Mouse (Mus musculus) embryonic facial prominence, embryonic 11.5 days (tissue): Measurements from ENCODE around the gene Unc79. TPM values are rescaled to one million over a fixed set of nuclear protein-coding genes. Genes with fewer than 3 reads are reported as not detected.

Experiments used
- ATAC-seq: fragments of 200-750 bp; cut with Nextera tagmentation; replicated peaks from 2 replicates; pipeline ENCODE4 v1.8.0; 2017; ENCODE audit warnings: low read depth; ENCODE audit not compliant: insufficient number of reproducible peaks, low FRiP score, low TSS enrichment
- DNase-seq: peaks from one replicate; pipeline ENCODE4 v3.0.0-alpha.2; 2015; ENCODE audit warnings: low spot score
- H3K27ac ChIP-seq: fragments of 300-500 bp; sonication (generic); replicated peaks from 2 replicates; pipeline ENCODE4 v1.5.1; 2014; ENCODE audit warnings: mild to moderate bottlenecking, low read depth, low read length, control low read depth
- H3K27me3 ChIP-seq: fragments of 300-500 bp; sonication (generic); 2 replicates; pipeline ENCODE4 v1.6.1; 2014; ENCODE audit warnings: mild to moderate bottlenecking, low read length, moderate library complexity, mixed read lengths; ENCODE audit not compliant: control insufficient read depth, insufficient read depth
- H3K36me3 ChIP-seq: fragments of 300-500 bp; sonication (generic); replicated peaks from 2 replicates; pipeline ENCODE4 v1.6.1; 2014; ENCODE audit warnings: low read depth, mild to moderate bottlenecking, low read length, moderate library complexity, mixed read lengths; ENCODE audit not compliant: control insufficient read depth, insufficient read depth
- H3K4me1 ChIP-seq: fragments of 300-500 bp; sonication (generic); 2 replicates; pipeline ENCODE4 v1.6.1; 2014; ENCODE audit warnings: low read length, mixed read lengths; ENCODE audit not compliant: control insufficient read depth, insufficient read depth
- H3K4me2 ChIP-seq: fragments of 300-500 bp; sonication (generic); 2 replicates; pipeline ENCODE4 v1.6.1; 2014; ENCODE audit warnings: low read depth, mild to moderate bottlenecking, control low read depth, low read length, moderate library complexity
- H3K4me3 ChIP-seq: fragments of 300-500 bp; sonication (generic); 2 replicates; pipeline ENCODE4 v1.5.1; 2014; ENCODE audit warnings: low read depth, low read length, control low read depth
- H3K9ac ChIP-seq: fragments of 300-500 bp; sonication (generic); replicated peaks from 2 replicates; pipeline ENCODE4 v1.6.1; 2014; ENCODE audit warnings: mild to moderate bottlenecking, control low read depth, low read length
- H3K9me3 ChIP-seq: fragments of 300-500 bp; sonication (generic); replicated peaks from 2 replicates; pipeline ENCODE4 v1.6.1; 2016; ENCODE audit warnings: mild to moderate bottlenecking, low read length, inconsistent platforms, mixed read lengths; ENCODE audit not compliant: control insufficient read depth
- WGBS: fragments of 180-500 bp; shearing (Covaris S2); extraction: QIAGEN DNeasy Blood & Tissue Kit; methylation state at CpG from one replicate; pipeline ENCODE4 v1.1.7; 2014; 5-methylcytosine and 5-hydroxymethylcytosine counted together
- polyA plus RNA-seq: library from polyadenylated mRNA; unstranded; fragments of >200 nt; fragmentation: Nextera tagmentation; extraction: Ambion mirVana; gene quantifications from 2 replicates; pipeline ENCODE4 v1.2.1, GENCODE M21; 2014

Unc79 gene
- polyA plus RNA-seq, 1 experiment from 2014 or later: 0.46 TPM

- Histone ChIP-seq H3K4me2 (no peak overlapping the region), H3K4me1 (no peaks in the 10 kb centered on the region), H3K9me3 (no peaks in the 10 kb centered on the region), H3K4me3 (no peak overlapping the region), H3K36me3 (no peaks in the 10 kb centered on the region), H3K9ac (no peak overlapping the region), H3K27ac (no peak overlapping the region), H3K27me3 (no peaks in the 10 kb centered on the region)
- DNase-seq: no peak
- no peak for ATAC-seq
- WGBS: 89% methylated on average over 4 of the region's 4 CpGs
Measured at GRCm38 (mm10) chr12:103073953-103074352, 125.3 kb downstream of the Unc79 start.

GRCm38 (mm10) chr12:103078751-103079150 is 130.1 kb downstream of the Unc79 start:
- DNase-seq (no peak), ATAC-seq (no peak)
- H3K4me1 ChIP-seq: no peaks in the 10 kb centered on the region
- no peaks in the 10 kb centered on the region for H3K36me3 ChIP-seq
- no peaks in the 10 kb centered on the region for H3K27me3 ChIP-seq
- H3K9ac ChIP-seq: no peak overlapping the region
- no peak overlapping the region for H3K4me2 ChIP-seq
- H3K9me3 ChIP-seq: no peaks in the 10 kb centered on the region
- H3K4me3 ChIP-seq: no peak overlapping the region
- no peak overlapping the region for H3K27ac ChIP-seq
- 67% methylated on average over 7 of the region's 7 CpGs for WGBS

GRCm38 (mm10) chr12:103080055-103080454 is 131.4 kb downstream of the Unc79 start:
- no peaks in the 10 kb centered on the region for H3K4me1 ChIP-seq
- no peak overlapping the region for H3K9ac ChIP-seq
- H3K4me2 ChIP-seq: no peak overlapping the region
- ATAC-seq (no peak), DNase-seq (no peak)
- H3K27me3 ChIP-seq: no peaks in the 10 kb centered on the region
- no peak overlapping the region for H3K27ac ChIP-seq
- 68% methylated on average over 3 of the region's 3 CpGs for WGBS
- H3K9me3 ChIP-seq: no peaks in the 10 kb centered on the region
- H3K4me3 ChIP-seq: no peak overlapping the region
- H3K36me3 ChIP-seq: no peaks in the 10 kb centered on the region

- no peak for ATAC-seq
- no peaks in the 10 kb centered on the region for H3K27me3 ChIP-seq
Measured at GRCm38 (mm10) chr12:103091831-103092230, 143.2 kb downstream of the Unc79 start.

GRCm38 (mm10) chr12:103095160-103095559 is 146.5 kb downstream of the Unc79 start:
- Histone ChIP-seq H3K36me3 (no peaks in the 10 kb centered on the region), H3K9ac (no peak overlapping the region), H3K4me1 (no peaks in the 10 kb centered on the region), H3K4me2 (no peak overlapping the region), H3K27me3 (no peaks in the 10 kb centered on the region), H3K4me3 (no peak overlapping the region), H3K9me3 (no peaks in the 10 kb centered on the region), H3K27ac (no peak overlapping the region)
- no peak for DNase-seq
- ATAC-seq: no peak
- WGBS: 89% methylated on average over 5 of the region's 5 CpGs

More at GRCm38 (mm10) chr12:103091831-103092230, 143.2 kb downstream of the Unc79 start:
- WGBS: 77% methylated on average over 6 of the region's 6 CpGs
- Histone ChIP-seq H3K9me3 (no peaks in the 10 kb centered on the region), H3K4me3 (no peak overlapping the region), H3K4me2 (no peak overlapping the region), H3K36me3 (no peaks in the 10 kb centered on the region), H3K4me1 (no peaks in the 10 kb centered on the region), H3K27ac (no peak overlapping the region), H3K9ac (no peak overlapping the region)
- DNase-seq: no peak

- H3K4me2 ChIP-seq: no peak overlapping the region
- H3K9me3 ChIP-seq: no peaks in the 10 kb centered on the region
- DNase-seq (peak; percentile 17), ATAC-seq (no peak; the same call in 1 of the 2 replicates)
- no peaks in the 10 kb centered on the region for H3K36me3 ChIP-seq
- H3K27ac ChIP-seq: no peak overlapping the region
- no peaks in the 10 kb centered on the region for H3K4me1 ChIP-seq
- 90% methylated on average over 1 of the region's 1 CpGs for WGBS
- no peak overlapping the region for H3K4me3 ChIP-seq
- H3K27me3 ChIP-seq: no peaks in the 10 kb centered on the region
- H3K9ac ChIP-seq: no peak overlapping the region
Measured at GRCm38 (mm10) chr12:103099185-103099584, 150.5 kb downstream of the Unc79 start.

GRCm38 (mm10) chr12:103100088-103100487 is 151.4 kb downstream of the Unc79 start:
- no peaks in the 10 kb centered on the region for H3K4me1 ChIP-seq
- H3K27me3 ChIP-seq: no peaks in the 10 kb centered on the region
- H3K4me3 ChIP-seq: no peak overlapping the region
- no peak overlapping the region for H3K27ac ChIP-seq
- 63% methylated on average over 5 of the region's 5 CpGs for WGBS
- ATAC-seq (no peak), DNase-seq (no peak)
- no peaks in the 10 kb centered on the region for H3K36me3 ChIP-seq
- H3K4me2 ChIP-seq: no peak overlapping the region
- no peaks in the 10 kb centered on the region for H3K9me3 ChIP-seq
- no peak overlapping the region for H3K9ac ChIP-seq

- Histone ChIP-seq H3K27me3 (no peaks in the 10 kb centered on the region), H3K27ac (no peak overlapping the region), H3K4me2 (no peak overlapping the region), H3K36me3 (no peaks in the 10 kb centered on the region), H3K9ac (no peak overlapping the region), H3K9me3 (no peaks in the 10 kb centered on the region), H3K4me3 (no peak overlapping the region), H3K4me1 (no peaks in the 10 kb centered on the region)
- ATAC-seq (no peak), DNase-seq (no peak)
- 78% methylated on average over 2 of the region's 2 CpGs for WGBS
Measured at GRCm38 (mm10) chr12:103103041-103103440, 154.4 kb downstream of the Unc79 start.
